Mouse (Mus musculus) kidney, adult 2 months (tissue): Measurements from ENCODE around the gene Plcxd2.

Experiments
- CTCF ChIP-seq: fragments of 200-500 bp; conservative IDR thresholded peaks from 2 replicates; pipeline ENCODE4 v1.5.1; 2011; ENCODE audit warnings: low read depth, mild to moderate bottlenecking, control low read depth, low read length, moderate library complexity, mixed read lengths; ENCODE audit not compliant: insufficient read depth, insufficient read length
- POLR2A ChIP-seq: fragments of 200-500 bp; IDR thresholded peaks from one replicate; pipeline ENCODE4 v1.6.1; 2011; ENCODE audit warnings: low read depth, low read length, control low read depth

DNA sequence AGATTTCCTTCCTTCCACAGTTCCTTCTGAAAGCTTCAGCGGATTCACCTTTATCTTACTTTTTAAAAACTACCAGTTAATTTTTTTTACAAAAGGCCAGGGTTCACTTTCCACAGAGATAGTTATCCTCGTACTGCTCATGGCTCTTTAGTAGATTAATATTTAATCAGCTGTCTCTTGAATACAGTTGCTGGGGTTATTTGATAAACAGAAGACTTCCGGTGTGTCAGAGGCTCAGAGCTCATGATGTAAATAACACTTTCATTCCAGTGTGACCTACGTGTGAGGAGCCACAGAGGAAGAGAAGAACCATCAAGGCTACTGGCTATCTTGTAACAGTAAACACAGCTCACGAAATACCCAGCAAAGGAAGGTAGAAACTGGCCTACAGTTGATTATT lies 43.4 kb downstream of the Plcxd2 start:
- TF ChIP-seq CTCF (no peak), POLR2A (peak; percentile 14)
